Mouse (Mus musculus): ENCODE data around the gene Gsg1.

The Gsg1 gene

GRCm38 (mm10) chr6:135254153-135254552, at the start of gene Gsg1:
Gene Gsg1 (minus strand): TSS chr6:135254351.
- no peak for DNase-seq (ENCODE audit: low spot score in 2 of 2)

DNA sequence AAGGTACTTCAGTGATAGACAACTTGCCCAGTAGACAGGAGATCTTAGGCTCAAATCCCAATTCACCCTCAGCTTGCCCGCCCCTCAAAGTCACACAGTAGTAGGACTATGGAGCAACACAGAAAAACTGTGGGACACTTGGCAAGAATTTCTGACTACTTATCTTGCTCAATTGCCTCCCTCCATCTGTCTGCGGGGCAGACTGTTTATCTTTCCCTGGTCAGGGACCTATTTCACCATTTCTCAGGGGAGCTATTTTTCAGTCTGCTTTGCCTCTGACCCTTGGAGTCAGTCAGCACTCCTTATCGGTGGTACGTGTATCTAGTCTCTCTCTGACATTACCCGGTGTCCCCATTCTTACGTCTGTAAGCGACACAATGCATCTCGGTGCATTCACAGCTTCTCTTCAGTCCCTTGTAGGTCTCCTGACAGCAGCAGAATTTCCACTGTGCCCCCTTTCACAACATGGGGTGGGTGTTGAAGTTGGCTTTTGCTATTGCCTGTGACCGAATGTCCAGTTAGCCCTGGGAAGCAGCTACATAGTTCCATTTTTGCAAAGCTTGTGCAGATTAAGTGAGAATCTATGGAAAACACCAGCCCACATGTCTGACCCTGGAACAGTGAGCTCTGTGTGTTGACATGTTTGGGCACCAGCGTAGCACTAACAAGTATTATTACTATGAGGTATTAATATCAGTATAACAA, 48.4 kb upstream of the Gsg1 start:
- DNase-seq (ENCODE audit: low spot score in 2 of 2): no peak

GRCm38 (mm10) chr6:135300469-135300868, 46.3 kb upstream of the Gsg1 start:
- no peak for DNase-seq (ENCODE audit: low spot score in 2 of 2)

DNA sequence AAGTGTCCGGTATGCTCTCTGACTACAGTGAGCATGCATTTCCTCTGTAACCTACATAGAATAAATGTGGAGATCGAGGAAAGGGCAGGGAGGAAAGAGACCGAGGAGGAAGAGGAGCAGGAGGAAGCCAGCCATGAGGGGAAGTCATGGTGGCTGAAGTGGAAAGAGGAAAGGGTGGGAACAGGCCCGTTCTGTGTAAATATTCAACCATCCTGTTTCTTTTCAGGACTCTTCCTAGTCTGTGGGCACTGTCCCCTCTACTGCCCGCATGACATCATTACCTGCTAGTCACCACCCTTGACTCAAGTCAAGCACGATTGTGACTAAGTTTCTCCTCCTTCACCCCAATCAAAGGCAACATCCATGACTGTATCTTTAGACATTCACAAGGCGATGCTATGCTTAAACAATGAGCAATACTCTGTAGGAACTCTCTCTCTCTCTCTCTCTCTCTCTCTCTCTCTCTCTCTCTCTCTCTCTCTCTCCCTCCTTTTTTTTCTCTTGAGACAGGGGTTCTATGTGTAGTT, 44.9 kb upstream of the Gsg1 start:
- DNase-seq (ENCODE audit: low spot score in 2 of 2): no peak

GRCm38 (mm10) chr6:135297570-135297969, 43.4 kb upstream of the Gsg1 start:
- no peak for DNase-seq (ENCODE audit: low spot score in 2 of 2)

GRCm38 (mm10) chr6:135296267-135296666, 42.1 kb upstream of the Gsg1 start:
- DNase-seq (ENCODE audit: low spot score in 2 of 2): peak in 1 of 2 experiments; percentile 33

GRCm38 (mm10) chr6:135295082-135295861, 41.1 kb upstream of the Gsg1 start:
- DNase-seq (ENCODE audit: low spot score in 2 of 2): peak; percentile 49 to 60

DNA sequence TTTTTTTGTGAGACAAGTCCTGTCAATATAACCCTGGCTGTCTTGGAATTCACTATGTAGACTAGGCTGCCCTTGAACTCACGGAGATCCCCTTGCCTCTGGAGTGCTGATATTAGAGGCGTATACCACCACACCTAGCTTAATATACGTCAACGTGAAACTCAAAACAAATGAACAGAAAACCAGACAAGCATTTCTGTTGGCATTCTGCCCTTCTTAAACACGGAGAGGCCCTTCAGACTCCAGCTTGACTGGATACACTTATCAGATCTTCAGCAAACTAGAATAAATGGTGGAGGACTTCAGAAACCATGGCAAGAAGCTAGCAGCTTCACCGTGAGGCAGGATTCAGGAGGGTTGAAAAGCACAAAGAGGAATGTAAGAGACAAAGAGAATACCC, 40.0 kb upstream of the Gsg1 start:
- no peak for DNase-seq (ENCODE audit: low spot score in 2 of 2)

GRCm38 (mm10) chr6:135292391-135292790, 38.2 kb upstream of the Gsg1 start:
- no peak for DNase-seq (ENCODE audit: low spot score in 2 of 2)

GRCm38 (mm10) chr6:135279856-135280255, 25.7 kb upstream of the Gsg1 start:
- DNase-seq (ENCODE audit: low spot score in 2 of 2): no peak

GRCm38 (mm10) chr6:135279286-135279685, 25.1 kb upstream of the Gsg1 start:
- no peak for DNase-seq (ENCODE audit: low spot score in 2 of 2)

DNA sequence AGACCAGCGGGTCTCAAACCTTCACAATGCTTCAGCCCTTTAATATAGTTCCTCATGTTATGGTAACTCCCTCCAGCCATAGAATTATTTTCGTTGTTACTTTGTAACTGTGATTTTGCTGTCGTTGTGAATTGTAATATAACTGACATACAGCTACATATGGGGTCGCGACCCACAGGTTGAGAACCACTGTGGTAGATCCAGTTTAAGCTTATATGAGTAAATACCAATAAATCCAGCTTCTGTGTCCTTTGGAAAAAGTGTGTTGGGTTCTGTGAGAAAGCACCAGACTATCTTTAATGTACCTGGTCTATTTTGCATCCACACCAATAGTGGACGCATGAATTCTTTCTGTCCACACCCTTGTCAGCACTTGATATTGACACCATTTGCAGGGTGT, 24.2 kb upstream of the Gsg1 start:
- no peak for DNase-seq (ENCODE audit: low spot score in 2 of 2)

DNA sequence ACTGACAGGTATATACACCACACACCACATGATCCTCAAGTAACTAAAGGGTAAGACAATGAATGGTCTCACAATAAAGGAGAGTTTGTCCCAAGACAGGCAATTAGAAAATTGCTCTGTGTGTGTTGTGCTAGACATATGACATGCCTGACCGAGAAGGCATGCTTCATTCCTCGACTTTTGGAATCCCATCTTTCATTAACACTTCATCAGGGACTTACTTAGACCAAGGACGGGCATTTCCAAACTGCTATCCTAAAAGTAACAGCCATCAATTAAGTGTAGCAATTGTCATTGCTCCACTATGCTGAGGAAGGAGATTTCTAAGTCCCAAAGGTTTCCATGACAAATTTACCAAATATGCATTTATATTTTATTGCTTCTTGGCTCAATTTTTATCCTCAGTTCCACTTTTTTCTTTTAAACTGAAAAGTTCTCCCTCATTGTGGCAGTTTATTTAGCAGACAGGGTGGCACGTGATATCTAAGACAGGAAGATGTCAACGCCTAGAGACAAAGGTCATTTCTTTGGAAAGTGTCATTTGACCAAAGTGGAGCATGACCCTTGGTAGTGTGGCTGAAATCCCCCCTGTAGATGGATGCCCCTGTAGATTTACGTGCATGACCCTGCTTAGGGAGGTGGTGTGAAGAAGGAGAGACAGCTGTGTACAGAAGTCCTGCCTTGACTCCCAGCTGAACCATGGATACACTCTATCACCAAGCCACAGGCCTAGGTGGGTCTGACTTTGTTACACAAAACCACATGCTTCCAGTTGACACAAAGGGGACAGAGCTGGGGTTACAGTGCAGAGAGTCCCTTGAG, 22.5 kb upstream of the Gsg1 start:
- no peak for DNase-seq (ENCODE audit: low spot score in 2 of 2)

- DNase-seq (ENCODE audit: low spot score in 2 of 2): no peak
These were observed 21.1 kb upstream of the Gsg1 start for GRCm38 (mm10) chr6:135275231-135275630.

- DNase-seq (ENCODE audit: low spot score in 2 of 2): no peak
These were observed 18.9 kb upstream of the Gsg1 start for GRCm38 (mm10) chr6:135273066-135273465.

DNA sequence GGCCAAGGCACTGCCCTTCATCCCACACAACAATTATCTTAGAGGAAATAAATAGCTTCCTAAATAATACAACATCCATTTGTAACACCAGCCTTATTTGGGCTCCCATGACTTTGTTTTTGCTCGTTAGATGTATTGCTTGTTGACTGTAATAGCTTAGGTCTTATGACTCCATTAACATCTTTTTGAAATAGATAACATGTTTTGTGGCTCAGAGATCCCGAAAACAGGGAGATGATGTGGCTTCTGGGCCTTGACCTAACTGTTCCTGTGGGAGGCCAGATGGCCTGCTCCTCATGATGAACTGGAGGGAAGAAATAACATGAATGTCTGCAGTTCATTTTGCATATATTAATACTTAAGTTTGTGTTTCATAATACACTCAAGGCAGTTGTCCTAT, 17.6 kb upstream of the Gsg1 start:
- DNase-seq (ENCODE audit: low spot score in 2 of 2): no peak

GRCm38 (mm10) chr6:135269626-135270025, 15.5 kb upstream of the Gsg1 start:
- DNase-seq (ENCODE audit: low spot score in 2 of 2): no peak

GRCm38 (mm10) chr6:135268392-135268791, 14.2 kb upstream of the Gsg1 start:
- no peak for DNase-seq (ENCODE audit: low spot score in 2 of 2)

GRCm38 (mm10) chr6:135267221-135267620, 13.1 kb upstream of the Gsg1 start:
- DNase-seq (ENCODE audit: low spot score in 2 of 2): no peak

- no peak for DNase-seq (ENCODE audit: low spot score in 2 of 2)
These were observed 11.9 kb upstream of the Gsg1 start for GRCm38 (mm10) chr6:135266056-135266455.

- no peak for DNase-seq (ENCODE audit: low spot score in 2 of 2)
These were observed 10.0 kb upstream of the Gsg1 start for GRCm38 (mm10) chr6:135264136-135264535.

GRCm38 (mm10) chr6:135262565-135262964, 8.4 kb upstream of the Gsg1 start:
- no peak for DNase-seq (ENCODE audit: low spot score in 2 of 2)
